Mouse (Mus musculus) spleen, adult 18-20 months (tissue): ENCODE results near the gene Ccdc47.
A peak's percentile ranks its signal among the peaks of the same experiment; 100 is the strongest.

Source experiments
- DNase-seq, 2 experiments: peaks; one replicate each; pipeline ENCODE4 v3.0.0; 2022; ENCODE audit warnings: mixed read lengths in 2 of 2

The Ccdc47 gene

GRCm38 (mm10) chr11:106195341-106195740, 20.8 kb downstream of the Ccdc47 start:
- no peak for DNase-seq

DNA sequence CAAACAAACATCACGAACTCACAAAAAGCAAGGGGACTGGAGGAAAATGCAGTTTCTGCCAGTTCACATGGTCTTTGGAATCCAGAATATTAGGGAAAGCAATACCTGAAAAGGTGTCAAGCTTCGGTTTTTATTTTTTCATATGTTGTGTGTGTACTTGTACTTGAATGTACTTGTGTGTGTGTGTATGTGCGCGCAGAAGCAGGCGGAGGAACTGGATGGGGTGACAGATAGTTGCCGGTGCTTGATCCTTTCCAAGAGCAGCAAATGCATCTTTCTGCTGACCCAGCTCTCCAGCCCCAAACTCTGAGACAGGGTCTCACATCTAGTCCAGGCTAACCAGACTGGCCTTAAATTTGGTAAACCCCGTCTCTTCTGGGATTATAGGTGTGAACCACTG, 21.3 kb downstream of the Ccdc47 start:
- no peak for DNase-seq

DNA sequence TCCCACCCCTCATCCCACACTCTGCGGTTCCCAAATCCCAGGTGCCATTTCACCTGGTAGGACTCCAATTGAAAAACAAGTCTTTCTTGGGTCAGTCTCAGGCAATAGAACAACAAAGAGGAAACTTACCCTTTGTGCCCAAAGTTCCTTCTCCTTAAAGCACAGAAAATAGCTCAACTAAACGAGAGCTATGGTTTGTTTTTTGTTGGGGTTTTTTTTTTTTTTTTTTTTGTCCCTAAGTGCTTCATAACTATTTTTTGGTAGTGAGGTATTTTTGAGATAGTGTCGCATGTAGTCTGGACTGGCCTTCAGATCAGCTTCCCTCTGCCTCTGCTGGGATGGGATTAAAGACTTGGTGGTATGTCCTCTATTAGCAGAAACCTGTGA, 22.0 kb downstream of the Ccdc47 start:
- no peak for DNase-seq

DNA sequence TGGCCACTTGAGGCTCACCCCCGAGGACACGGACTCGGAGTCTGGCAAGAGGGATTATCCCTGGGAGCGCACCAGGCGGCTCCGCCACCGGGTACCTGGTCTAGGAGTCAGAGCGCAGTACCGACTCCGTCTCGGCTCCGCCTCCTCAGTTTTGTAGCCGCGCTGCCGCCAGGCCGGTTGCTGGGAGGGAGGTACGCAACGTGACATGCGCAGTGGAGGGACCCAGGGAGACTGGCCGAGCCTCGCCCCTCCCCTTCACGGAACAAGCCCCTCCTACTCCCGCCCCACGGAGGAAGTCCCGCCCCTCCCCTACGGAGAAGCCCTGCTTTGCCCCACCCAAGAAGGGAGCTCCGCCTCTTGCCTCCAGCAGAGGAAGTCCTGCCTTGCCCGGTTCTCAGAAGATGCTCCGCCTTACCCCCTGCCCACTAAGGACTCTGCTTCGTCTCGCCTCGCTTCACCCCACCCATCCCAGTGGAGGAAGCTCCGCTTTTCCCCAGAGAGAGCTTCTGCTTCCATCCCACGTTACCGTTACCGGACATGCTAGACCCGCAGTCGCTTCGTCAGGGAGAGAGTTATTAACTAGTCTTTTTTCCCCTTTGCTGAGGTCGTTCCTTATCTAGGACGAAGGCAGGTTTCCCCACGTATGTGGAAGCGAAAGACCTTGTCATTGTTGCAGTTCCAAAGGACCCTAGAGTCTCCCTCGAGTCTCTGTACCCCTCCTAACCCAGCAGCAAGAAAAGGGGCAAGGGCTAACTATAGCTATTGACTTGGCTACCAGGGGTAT, 22.6 kb downstream of the Ccdc47 start:
- peak; percentile 94 to 97 for DNase-seq

DNA sequence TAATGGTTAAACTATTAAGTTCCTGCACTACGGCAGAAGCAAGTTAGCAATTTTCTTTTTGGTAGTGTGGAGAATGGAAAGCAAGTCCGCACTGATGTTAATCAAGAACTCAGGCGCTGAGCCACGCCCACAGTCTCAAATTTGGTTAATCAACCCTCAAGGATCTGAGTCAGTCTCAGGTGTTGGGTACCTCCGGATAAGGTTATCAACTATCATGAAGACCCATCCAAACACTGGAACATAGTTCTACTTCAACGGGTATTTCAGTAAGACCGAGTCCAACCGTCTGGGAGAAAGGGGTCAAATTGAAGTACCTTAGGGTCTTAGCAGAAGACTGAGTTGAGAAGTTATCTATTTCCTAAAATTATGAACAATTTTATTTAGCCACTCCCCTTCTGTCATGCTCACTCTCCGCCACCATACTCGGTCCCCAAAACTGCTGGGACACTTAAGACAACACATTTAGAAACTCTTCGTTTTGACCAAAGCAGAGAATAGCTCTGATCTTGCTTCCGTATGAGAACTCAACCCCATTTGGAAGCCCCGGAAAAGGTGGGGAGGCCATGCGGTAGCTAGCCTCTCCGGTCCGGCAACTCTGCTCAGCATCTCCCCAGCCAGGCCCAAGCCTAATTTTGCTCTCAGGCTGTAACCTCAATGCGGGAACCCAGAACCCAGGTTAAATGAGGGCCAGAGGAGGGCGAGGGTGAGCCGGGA, 23.3 kb downstream of the Ccdc47 start:
- no peak for DNase-seq

- DNase-seq: no peak
Observed at GRCm38 (mm10) chr11:106192241-106192640, 23.9 kb downstream of the Ccdc47 start.

DNA sequence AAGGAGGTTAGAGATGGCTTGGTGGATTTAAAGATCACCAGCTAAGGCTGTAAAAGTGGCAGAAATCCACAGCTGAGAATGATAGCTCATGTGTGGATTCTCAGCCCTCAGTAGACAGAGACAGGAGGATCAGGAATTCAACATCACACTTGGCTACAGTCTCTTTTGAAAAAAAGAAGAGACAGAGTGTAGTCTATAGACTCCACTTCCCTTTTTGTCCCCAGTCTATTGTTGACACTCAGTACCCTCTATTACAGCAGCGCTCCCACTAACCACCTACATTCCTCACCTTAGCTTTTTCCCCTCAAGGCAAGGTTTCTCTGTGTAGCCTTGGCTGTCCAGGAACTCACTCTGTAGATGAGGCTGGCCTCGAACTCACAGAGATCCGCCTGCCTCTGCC, 24.4 kb downstream of the Ccdc47 start:
- DNase-seq: no peak

DNA sequence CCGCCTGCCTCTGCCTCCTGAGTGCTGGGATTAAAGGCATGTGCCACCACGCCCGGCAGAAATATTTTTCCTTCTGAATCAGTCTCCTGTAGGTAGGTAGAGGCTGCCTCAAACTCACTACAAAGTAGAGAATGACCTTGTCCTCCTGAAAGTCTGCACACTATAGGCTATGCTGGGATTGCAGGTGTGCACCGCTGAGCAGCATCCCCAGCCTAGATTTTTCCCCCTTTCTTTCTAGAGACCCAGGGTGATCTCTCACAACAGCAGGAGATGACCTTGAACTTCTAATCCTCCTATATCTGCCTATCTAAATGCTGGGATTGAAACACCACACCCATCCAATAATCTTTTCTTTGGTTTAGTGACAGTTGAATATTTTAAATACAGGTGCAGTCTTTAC, 28.8 kb downstream of the Ccdc47 start:
- no peak for DNase-seq

GRCm38 (mm10) chr11:106180449-106180801, 35.7 kb downstream of the Ccdc47 start:
- no peak for DNase-seq

- no peak for DNase-seq
Observed at GRCm38 (mm10) chr11:106179711-106180448, 36.3 kb downstream of the Ccdc47 start.

DNA sequence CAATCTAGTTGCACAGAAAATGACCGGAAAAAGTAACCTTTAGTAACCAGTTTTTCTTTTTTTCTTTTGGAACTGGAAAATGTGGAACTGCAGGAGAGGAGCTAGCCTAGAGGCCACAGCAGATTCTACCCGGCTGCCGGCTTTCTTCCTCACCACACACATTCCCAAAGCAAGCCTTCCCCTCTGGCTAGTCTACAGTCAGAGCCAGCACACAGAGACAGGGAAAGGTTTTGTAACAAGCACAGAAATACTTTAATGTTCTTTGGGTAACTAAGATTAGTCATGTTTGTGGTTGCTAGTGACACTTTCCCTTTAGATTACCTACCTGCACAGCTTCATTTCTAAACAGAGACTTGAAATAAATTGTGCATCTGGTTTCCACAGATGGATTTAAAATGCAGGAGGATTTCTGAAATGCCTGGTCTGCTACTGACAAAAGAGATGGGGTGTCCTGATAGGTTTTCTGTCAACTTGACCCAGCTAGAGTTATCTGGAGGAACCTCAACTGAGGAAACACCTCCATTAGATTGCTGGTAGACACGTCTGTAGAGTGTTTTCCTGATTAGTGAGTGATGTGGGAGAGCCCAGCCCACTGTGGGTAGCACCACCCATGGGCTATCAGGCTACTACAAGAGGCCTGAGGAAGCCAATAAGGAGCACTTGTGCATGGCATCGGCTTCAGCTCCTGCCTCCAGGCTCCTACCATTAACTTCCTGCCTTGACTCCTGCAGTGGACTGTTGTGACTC, 37.9 kb downstream of the Ccdc47 start:
- DNase-seq: no peak

DNA sequence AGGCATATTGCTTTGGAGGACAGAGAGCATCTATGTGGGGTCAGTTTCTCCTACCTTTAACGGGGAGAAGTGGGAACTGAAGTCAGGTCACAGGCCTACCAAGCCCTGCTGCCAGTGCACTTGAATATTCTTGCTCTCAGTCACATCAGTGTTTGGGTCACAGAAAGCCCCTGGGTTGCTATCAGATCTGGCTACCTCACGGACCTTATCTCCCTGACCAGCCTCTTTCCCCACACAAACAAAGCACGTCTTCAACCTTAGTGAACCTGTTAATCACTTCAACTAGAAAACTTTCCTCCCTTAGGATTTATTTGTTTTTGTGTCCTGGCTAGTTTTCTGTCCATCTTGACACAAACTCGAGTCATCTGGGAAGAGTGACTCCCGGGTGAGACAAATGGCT, 39.8 kb downstream of the Ccdc47 start:
- DNase-seq: no peak

- DNase-seq: no peak
Observed at GRCm38 (mm10) chr11:106175081-106175480, 41.1 kb downstream of the Ccdc47 start.

DNA sequence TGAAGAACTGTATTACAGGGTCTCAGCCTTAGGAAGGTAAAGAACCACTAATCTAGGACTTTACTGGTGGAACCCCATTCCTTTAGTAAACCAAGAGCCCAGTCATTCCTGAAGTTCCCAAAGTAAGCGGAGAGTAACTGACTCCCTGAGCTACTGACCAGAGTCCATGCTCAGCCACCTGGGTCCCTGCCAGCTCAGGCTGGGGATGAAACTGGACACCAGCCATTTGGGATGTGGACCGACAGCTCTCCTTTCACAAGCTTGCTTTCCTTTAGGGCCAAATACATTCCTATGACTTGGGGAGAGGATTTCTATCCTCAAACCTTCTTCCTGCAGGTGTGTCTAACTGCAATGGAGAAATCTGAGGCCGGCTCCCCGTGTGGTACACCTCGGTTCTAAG, 41.8 kb downstream of the Ccdc47 start:
- DNase-seq: no peak

DNA sequence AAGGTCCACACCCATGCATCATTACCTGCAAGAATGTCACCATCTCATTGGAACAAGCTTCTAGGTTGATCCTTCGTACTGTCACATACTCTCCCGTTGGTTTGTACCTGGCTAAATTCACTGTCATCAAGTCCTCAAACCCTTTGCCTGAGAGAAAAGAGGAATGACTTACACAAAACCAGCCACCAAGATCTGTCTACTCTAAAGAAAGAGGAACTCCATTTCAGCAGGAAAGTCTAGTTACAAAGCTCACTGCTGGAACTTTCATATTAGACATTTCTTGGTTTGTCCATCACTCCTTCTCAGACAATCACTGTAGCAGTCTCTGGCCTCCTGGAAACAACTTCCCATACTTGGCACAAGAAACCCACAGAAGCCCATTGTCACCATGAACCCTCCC, 42.9 kb downstream of the Ccdc47 start:
- no peak for DNase-seq

DNA sequence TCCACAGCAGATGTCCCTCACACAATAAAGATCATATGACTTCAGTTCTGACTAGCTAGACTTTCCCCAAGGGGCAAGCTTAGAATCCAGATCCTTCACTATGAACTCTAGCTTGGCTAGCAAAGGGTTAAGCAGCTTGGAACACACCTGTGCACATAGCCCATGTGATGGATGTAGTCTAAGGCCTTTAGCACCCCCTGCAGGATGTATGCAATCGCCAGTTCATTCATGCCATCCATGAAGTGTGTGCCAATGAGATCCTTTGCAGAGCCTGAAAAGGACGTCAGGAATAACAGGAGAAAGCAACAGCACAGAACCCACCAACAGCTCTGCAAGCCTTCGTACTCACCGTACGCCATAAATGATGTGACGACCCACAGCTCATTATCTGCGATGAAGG, 45.3 kb downstream of the Ccdc47 start:
- DNase-seq: peak in 1 of 2 experiments; percentile 37

DNA sequence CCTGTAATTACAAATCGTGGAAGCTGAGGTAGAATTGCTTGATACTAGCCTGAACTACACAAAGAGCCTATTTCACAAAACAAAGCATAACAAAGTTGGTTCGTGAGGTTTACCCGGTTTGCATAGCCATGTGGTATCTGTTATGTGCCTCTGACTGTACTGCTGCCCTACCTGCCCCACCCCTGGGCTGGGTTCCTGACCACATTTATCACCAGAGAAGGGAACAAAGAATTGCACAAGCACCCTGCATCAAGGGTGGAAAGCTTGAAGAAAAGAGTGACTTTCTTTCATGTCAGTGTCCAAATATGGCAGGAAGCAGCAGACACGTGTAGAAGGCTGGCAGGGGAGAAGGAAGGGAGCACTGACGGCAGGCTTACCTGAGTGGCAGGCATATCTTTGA, 48.7 kb downstream of the Ccdc47 start:
- peak in 1 of 2 experiments; percentile 25 for DNase-seq

DNA sequence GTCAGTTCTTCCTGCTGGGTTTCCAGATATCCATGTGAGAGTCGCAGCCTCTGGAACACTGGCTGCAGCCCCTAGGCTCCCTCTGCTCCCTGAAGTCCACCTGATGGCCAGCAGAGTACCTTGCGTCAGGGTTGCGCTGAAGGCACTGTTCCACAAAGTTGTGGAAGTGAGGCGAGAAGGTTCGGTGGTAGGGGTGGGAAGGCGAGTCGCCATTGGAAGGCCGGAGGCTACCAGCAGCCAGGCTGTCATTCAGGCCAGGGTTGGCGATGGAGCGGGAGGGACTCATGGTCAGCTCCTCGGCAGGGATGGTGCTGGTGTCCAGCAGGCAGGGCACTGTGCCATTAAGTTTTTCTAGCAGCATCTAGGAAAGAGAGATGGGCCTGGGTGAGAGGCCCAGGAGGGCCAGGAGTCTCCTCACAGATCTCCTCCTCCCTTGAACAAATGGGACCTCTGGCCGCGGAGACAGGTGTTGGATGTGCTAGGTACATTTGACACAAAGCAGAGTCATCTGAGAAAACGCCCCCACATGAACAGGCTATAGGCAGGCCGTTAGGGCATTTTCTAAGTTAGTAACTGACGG, 51.5 kb downstream of the Ccdc47 start:
- no peak for DNase-seq

- DNase-seq: no peak
Observed at GRCm38 (mm10) chr11:106163546-106163945, 52.6 kb downstream of the Ccdc47 start.

- no peak for DNase-seq
Observed at GRCm38 (mm10) chr11:106162237-106162636, 53.9 kb downstream of the Ccdc47 start.

DNA sequence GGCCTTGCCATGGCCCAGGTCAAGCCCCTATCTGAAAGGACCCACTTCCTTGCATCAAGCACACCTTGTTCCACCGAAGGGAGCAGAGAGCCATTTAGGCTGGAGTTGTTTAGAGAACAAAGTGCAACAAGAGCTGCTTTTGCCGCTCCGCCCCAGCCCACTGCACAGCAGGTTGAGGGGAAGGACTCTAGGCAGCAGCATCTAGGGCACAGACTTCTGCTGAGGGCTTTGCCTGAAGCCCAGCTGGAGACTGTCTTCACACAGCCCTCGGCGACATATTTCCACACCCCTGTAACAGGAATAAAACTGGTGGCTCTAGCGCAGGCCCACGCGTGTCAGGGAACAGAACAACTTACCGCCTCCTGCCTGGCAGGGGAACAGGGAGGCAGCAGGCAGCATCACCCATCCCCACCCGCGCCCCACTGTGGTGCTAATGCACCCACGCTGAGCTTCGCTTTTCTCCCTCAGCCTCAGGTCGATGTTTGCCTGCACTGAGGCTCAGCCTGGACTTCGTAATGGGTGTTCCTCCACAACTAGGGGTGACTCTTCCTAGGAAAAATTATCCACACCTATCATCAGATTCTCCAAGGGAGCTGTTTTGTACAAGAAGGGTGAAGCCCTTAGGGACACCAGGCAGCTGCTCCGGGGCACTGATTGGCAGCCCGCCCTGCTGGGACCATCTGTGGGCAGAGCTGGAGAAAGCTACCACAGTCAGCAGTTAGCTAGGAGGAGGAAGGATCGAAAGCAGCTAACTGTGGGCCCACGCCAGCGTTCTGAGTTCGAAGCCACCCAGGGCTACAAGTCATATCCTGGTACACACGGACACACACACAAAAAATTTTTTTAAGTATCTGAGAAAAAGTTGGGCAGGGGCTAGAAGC, 55.1 kb downstream of the Ccdc47 start, which contains the start of the genes Gm10840 and Limd2:
Gene Gm10840 (plus strand): TSS at position 10 of the 881 bp plus-strand sequence.
Gene Limd2 (minus strand): TSS at position 20 of the 881 bp plus-strand sequence.
- peak; percentile 52 to 60 for DNase-seq
